Mouse (Mus musculus) layer of hippocampus, adult 11-12 months (tissue): ENCODE measurements around the gene Fchsd2.

Source experiments
- DNase-seq: peaks from one replicate; pipeline ENCODE4 v3.0.0; 2022; ENCODE audit warnings: low spot score

Fchsd2 gene

GRCm38 (mm10) chr7:101072123-101072740, 20.4 kb upstream of the Fchsd2 start:
- DNase-seq = no peak

DNA sequence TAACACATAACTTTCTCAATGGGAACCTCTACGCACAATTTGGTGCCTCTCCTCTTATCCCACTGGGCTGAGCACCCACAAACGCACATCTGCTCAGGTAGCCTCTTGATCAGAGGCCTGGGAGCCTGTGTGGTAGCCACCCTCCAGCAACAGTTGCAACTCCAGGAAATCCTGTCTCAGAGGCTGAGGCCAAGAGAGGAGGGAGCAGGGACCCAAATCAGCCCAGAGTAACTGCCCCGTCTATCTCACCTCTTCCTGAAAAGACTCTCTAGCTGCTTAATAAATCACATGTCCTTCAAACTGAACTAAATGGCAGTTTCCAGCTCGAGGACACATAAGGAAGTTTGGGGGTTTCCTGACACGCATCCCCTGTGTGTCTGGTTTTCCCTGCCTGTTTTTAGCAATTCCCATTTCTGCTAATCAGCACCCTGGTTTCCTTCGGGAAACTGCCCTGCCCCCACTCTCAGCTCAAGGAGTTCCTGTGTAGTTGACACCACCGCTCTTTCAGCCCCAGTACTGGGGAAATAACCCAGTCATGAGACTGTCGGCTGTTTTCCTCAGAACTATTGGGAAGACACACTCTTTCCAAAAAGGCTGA, 18.4 kb upstream of the Fchsd2 start:
- DNase-seq = no peak

DNA sequence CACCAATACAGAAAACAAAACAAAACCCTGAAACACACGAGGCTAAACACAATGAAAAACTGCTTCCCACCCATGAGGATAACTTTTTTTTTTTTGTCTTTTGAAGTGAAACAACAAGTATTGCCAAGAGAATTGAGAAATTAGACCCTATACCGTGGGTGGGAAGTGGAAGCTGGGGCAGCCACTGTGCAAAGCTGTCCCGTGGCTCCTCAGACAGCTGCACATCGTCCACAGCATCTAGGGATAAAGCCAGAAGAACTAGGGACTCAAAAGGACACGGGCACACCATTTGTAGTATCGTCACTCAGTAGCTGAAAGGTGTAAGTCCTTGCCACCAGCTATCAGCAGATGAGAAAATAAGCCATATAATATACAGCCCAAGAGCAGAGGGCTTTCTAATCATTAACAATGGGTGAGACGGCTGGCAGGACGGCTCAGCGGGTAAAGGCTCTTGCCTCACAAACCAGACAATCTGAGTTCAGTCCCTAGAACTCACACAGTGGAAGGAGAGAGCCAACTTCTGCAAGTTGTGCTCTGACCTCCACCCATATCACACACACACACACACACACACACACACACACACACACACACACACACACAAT, 9.0 kb upstream of the Fchsd2 start:
- no peak for DNase-seq

DNA sequence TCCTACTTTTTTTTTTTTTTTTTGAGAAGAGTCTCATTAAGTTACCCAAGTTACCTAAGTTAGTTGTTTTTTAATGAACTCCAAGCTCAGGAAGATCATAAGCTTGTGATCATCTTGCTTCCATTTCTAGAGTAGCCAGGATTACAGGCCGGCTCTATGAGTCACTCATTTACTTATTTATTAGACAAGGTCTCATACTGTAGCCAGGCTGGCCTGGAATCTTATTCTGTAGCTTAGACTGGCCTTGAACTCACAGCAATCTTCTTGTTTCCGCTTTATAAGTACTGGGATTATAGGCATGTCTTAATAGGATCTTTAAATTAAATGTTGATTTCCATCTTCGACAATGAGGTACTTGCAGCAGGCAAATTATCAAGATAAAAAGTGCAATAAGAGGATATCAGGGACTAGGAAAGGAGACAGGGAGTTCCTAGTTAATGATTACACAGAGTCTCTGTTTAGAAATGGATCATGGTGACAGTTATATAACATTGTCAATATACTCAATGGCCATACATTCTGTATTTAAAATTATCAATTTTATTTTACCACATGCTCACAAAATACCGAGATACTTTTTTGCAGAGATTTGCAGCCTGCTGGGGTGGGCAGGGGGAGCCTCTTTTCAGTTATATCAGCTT, 7.7 kb upstream of the Fchsd2 start:
- no peak for DNase-seq

DNA sequence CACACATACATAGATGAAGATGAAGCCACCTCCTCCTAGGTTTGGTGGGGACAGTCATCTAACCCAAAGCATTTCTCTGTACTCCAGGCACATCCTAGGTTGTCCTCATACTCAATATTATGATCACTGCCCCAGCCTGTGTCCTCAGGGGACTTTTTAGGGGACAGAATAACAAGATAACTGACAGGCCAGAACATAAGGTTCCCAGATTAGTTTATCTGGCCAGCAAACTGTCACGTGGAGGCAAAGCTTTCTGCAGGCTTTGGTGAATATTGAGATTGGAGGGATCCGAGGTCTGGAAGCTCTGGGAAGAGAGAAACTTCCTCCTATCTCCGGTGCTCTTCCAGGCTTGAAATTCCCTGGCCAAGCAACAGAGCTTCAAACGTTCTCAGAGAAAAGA, 6.9 kb upstream of the Fchsd2 start:
- DNase-seq = no peak

- DNase-seq = peak; percentile 25
These were observed 4.0 kb upstream of the Fchsd2 start for GRCm38 (mm10) chr7:101088687-101089086.

- no peak for DNase-seq
These were observed 3.4 kb upstream of the Fchsd2 start for GRCm38 (mm10) chr7:101089242-101089641.

DNA sequence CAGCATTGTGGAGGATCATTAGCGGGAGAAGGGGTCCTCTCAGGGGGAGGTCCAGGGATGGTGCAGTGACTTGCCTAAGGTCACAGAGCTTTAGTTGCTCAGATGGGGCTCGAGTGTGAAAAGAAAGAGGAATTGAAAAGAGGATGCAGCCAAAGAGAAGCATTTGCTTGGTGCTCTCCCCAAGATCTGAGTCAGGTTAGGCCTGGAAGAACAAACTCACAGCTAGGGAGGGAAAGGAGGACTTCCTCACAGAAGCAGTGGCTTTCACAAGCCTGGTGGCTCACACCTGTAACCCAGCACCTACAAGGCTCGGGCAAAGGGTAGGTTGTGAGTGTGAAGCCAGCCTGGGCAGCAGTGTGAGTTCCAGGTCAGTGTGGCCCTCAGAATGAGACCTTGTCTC, 568 bp downstream of the Fchsd2 start:
- peak; percentile 10 for DNase-seq

DNA sequence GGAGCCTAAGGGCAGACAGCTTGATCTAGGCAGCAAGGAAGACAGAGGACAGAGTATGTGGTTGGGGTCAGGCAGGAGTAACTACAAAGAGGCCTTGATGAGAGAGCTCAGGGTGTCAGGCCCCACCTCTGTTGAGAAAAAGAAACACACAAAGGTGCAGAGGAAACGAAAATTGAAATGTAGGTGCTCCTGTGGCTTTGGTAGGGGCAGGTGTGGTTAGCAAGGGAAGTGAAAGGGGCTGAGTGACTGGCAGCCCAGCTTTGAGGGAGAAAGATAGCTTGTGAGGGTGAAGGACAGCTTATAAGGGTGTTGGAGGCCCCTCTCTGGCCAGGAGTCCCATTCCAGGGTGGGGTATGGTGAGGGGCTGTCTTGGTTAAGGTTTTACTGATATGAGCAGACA, 2.1 kb downstream of the Fchsd2 start:
- DNase-seq = no peak

DNA sequence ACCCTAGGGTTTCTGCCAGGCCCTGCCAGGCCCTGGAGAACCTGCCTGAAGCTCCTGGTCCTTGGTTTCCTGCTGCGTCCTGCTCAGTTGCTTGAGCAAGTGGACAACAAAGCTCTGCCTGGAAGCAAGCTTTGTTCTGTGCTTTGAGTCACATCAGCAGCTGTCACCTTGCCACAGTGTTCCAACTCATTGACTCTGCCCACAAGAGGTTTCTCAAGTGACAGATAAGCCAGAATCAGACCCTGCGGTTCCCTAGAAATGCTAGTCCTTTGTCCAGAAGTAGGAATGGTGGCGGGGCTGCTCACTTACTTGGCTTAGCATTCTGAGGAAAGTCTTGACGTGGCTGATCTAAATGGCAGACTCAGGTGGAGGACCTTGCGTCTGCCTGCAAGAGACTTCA, 2.9 kb downstream of the Fchsd2 start:
- no peak for DNase-seq

DNA sequence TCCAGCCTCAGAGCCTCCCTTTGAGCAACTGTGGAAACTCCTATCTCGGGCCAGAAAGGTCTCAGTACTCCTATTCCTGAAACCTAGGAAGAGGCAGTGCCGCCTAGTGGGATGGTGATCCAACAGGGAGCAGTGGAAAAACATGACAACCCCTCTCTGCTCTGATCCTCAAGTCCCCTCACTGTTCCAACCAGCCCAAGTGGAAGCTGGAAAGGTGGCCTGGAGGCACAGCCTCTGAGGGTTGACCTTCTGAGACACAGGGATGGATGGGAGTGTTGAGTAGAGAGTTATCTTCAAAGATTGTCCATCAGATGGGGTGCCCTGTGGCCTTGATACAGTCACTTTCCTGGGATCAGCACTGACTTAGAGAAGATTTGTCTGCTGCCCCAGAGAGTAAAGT, 3.9 kb downstream of the Fchsd2 start:
- no peak for DNase-seq

GRCm38 (mm10) chr7:101097084-101097483, 4.4 kb downstream of the Fchsd2 start:
- DNase-seq = no peak

- DNase-seq = no peak
These were observed 7.3 kb downstream of the Fchsd2 start for GRCm38 (mm10) chr7:101099981-101100380.

GRCm38 (mm10) chr7:101101156-101101691, 8.6 kb downstream of the Fchsd2 start:
- DNase-seq = peak; percentile 77

GRCm38 (mm10) chr7:101106666-101107065, 14.0 kb downstream of the Fchsd2 start:
- DNase-seq = no peak

GRCm38 (mm10) chr7:101107073-101107810, 14.6 kb downstream of the Fchsd2 start:
- peak; percentile 43 for DNase-seq

DNA sequence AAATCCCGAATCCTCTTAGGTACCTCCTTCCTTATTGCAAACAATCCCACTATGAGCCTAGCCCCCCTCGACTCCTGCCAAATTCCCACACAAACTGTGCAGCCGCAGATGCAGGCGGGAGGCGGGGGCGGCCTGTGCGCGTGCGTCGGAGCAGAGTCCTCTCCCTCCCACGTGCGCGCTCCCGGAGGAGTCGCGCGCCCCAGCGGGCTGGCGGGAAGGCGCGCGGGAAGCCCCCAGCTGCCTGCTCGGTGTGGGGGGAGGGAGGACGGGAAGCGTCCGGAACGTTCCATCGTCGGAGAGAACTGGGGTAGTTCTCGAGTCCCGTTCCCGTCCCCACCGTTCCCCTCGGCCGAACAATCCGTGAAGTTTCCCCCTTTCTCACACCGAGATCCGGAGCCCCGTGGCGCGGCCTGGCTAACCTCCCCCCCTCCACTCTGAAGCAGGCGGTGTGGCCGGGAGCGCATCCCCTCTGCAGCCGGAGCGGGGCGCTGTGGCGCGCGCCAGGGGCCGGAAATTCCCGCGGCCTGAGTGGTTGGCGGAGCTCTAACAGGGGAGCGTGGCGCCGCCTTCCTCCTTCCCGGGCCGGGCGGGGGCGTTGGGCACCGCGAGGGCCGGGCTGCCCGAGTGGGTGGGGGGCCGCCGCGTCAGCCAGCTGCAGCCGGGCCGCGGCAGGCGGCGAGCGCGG, 15.4 kb downstream of the Fchsd2 start:
- peak; percentile 97 for DNase-seq

DNA sequence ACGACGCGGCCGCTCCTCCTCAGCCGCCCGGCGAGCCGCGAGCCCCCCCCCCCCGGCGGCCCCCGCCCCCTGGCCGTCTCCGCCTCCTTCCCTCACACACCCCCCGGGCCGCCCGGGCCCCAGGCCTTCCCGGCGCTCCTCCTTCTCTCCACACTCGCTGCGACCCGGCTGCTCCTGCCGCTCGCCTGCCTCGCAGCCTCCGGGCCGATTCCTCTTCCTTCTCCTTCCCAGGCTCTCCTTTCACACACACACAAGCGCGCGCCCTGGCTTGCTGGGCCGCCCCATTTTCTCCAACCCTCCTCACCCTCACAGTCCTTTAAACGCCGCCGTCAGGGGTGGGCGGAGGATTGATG, 16.0 kb downstream of the Fchsd2 start:
- DNase-seq = no peak

DNA sequence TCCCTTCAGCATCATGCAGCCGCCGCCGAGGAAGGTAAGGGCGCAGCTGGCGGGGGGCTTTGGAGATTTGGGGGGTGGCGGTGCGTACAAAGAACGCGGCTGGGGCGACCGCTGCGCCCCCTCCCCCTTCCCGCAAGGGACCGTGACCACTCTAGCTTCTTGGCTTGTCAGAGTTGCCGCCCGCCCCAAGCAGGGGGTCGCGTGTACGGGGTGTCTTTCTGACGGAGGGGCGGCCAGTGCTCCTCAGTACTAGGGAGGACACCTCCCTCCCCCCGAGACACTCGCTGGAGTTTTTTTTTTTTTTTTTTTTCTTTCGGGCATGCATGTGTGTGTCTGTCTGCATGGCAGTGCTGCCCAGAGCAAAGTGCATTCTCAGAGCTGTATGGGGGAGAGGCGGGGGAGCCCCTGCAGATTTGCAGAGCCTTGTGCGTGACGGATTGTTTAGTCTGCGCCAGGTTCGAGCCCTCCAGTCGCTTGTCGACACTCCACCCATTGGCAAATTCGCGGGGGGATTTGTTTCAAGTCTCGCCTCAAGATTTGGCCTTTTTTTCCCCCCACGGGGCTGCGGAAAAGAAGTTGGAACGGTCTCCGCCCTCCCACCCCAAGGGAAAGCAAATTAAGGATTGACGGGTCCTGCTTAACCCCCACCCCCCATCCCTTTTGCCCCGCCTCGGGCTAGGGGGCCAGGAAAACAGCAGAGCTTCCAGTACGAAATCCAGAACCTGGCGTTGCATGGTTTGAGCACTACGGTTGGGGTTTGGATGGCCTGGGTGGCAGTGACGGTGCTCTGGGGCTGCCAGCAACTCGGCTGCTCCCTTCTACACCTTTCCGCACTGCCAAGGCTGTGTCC, 16.6 kb downstream of the Fchsd2 start:
- peak; percentile 21 for DNase-seq

GRCm38 (mm10) chr7:101109856-101110350, 17.2 kb downstream of the Fchsd2 start:
- DNase-seq = no peak

- DNase-seq = no peak
These were observed 20.7 kb downstream of the Fchsd2 start for GRCm38 (mm10) chr7:101113410-101113809.
